Mouse (Mus musculus) midbrain, embryonic 10.5 days (tissue): ENCODE data around the gene Irf6. TPM values are rescaled to one million over a fixed set of nuclear protein-coding genes. Genes with fewer than 3 reads are reported as not detected.
A peak's percentile ranks its signal among the peaks of the same experiment; 100 is the strongest.

ENCODE experiments used
- DNase-seq: peaks from one replicate; pipeline ENCODE4 v3.0.0-alpha.2; 2017; ENCODE audit warnings: low spot score
- H3K27ac ChIP-seq: fragments of 300-500 bp; sonication (generic); replicated peaks from 2 replicates; pipeline ENCODE4 v1.5.1; 2016; ENCODE audit warnings: mild to moderate bottlenecking
- H3K27me3 ChIP-seq: fragments of 300-500 bp; sonication (generic); 2 replicates; pipeline ENCODE4 v1.6.1; 2016; ENCODE audit warnings: low read depth, mild to moderate bottlenecking; ENCODE audit not compliant: poor library complexity, severe bottlenecking
- H3K36me3 ChIP-seq: fragments of 300-500 bp; sonication (generic); 2 replicates; pipeline ENCODE4 v1.6.1; 2016; ENCODE audit warnings: mild to moderate bottlenecking, moderate library complexity
- H3K4me1 ChIP-seq: fragments of 300-500 bp; sonication (generic); 2 replicates; pipeline ENCODE4 v1.6.1; 2016
- H3K4me3 ChIP-seq: fragments of 300-500 bp; sonication (generic); 2 replicates; pipeline ENCODE4 v1.5.1; 2016; ENCODE audit warnings: mild to moderate bottlenecking, moderate library complexity
- H3K9me3 ChIP-seq: fragments of 300-500 bp; sonication (generic); replicated peaks from 2 replicates; pipeline ENCODE4 v1.6.1; 2016; ENCODE audit warnings: mild to moderate bottlenecking
- WGBS: fragments of 180-500 bp; shearing (Covaris S2); methylation state at CpG from one replicate; pipeline ENCODE4 v1.1.7; 2016; 5-methylcytosine and 5-hydroxymethylcytosine counted together
- polyA plus RNA-seq: library from polyadenylated mRNA; unstranded; fragments of >200 nt; fragmentation: Nextera tagmentation; extraction: Ambion mirVana; gene quantifications from 2 replicates; pipeline ENCODE4 v1.2.1, GENCODE M21; 2016

Irf6 gene
- polyA plus RNA-seq, 1 experiment from 2014 or later = 2.6 TPM

GRCm38 (mm10) chr1:193138087-193138486 lies 14.8 kb upstream of the Irf6 start:
- Histone ChIP-seq H3K27me3 (no peaks in the 10 kb centered on the region), H3K36me3 (no peaks in the 10 kb centered on the region), H3K4me3 (no peak overlapping the region), H3K9me3 (no peaks in the 10 kb centered on the region), H3K27ac (no peak overlapping the region), H3K4me1 (no peaks in the 10 kb centered on the region)
- 65% methylated on average over 7 of the region's 7 CpGs for WGBS
- no peak for DNase-seq

- H3K27me3 ChIP-seq = no peaks in the 10 kb centered on the region
- 61% methylated on average over 3 of the region's 3 CpGs for WGBS
- H3K4me1 ChIP-seq = no peaks in the 10 kb centered on the region
Measured at GRCm38 (mm10) chr1:193138669-193139068, 14.2 kb upstream of the Irf6 start.

GRCm38 (mm10) chr1:193141118-193141517 lies 11.8 kb upstream of the Irf6 start:
- DNase-seq = no peak
- 84% methylated on average over 7 of the region's 7 CpGs for WGBS
- Histone ChIP-seq H3K4me1 (no peaks in the 10 kb centered on the region), H3K36me3 (no peaks in the 10 kb centered on the region), H3K27me3 (no peaks in the 10 kb centered on the region), H3K27ac (no peak overlapping the region), H3K4me3 (no peak overlapping the region), H3K9me3 (no peaks in the 10 kb centered on the region)

More at GRCm38 (mm10) chr1:193138669-193139068, 14.2 kb upstream of the Irf6 start:
- no peaks in the 10 kb centered on the region for H3K9me3 ChIP-seq
- H3K27ac ChIP-seq = no peak overlapping the region
- DNase-seq = no peak
- no peak overlapping the region for H3K4me3 ChIP-seq
- H3K36me3 ChIP-seq = no peaks in the 10 kb centered on the region

GRCm38 (mm10) chr1:193142517-193143062 lies 10.3 kb upstream of the Irf6 start:
- no peak for DNase-seq
- Histone ChIP-seq H3K27me3 (no peaks in the 10 kb centered on the region), H3K4me3 (no peak overlapping the region), H3K27ac (no peak overlapping the region), H3K4me1 (no peaks in the 10 kb centered on the region), H3K36me3 (no peaks in the 10 kb centered on the region), H3K9me3 (no peaks in the 10 kb centered on the region)
- WGBS = 89% methylated on average over 8 of the region's 8 CpGs

- 93% methylated on average over 6 of the region's 6 CpGs for WGBS
- H3K4me3 ChIP-seq = no peak overlapping the region
- H3K9me3 ChIP-seq = no peaks in the 10 kb centered on the region
- peaks cover 12% of the 10 kb centered on the region for H3K27me3 ChIP-seq
- H3K27ac ChIP-seq = no peak overlapping the region
- no peak for DNase-seq
- peaks cover 4% of the 10 kb centered on the region; the same call in 1 of the 2 replicates for H3K4me1 ChIP-seq
- H3K36me3 ChIP-seq = no peaks in the 10 kb centered on the region
Measured at GRCm38 (mm10) chr1:193144516-193144915, 8.4 kb upstream of the Irf6 start.

- Histone ChIP-seq H3K36me3 (no peaks in the 10 kb centered on the region), H3K4me1 (peaks cover 4% of the 10 kb centered on the region; the same call in 1 of the 2 replicates), H3K9me3 (no peaks in the 10 kb centered on the region), H3K27me3 (peaks cover 16% of the 10 kb centered on the region), H3K27ac (no peak overlapping the region), H3K4me3 (no peak overlapping the region)
- 87% methylated on average over 4 of the region's 4 CpGs for WGBS
- no peak for DNase-seq
Measured at GRCm38 (mm10) chr1:193145101-193145500, 7.8 kb upstream of the Irf6 start.

GRCm38 (mm10) chr1:193146416-193146815 lies 6.5 kb upstream of the Irf6 start:
- no peaks in the 10 kb centered on the region for H3K36me3 ChIP-seq
- H3K27ac ChIP-seq = no peak overlapping the region
- 87% methylated on average over 1 of the region's 1 CpGs for WGBS
- DNase-seq = no peak
- peaks cover 29% of the 10 kb centered on the region for H3K27me3 ChIP-seq
- H3K9me3 ChIP-seq = no peaks in the 10 kb centered on the region
- peaks cover 8% of the 10 kb centered on the region for H3K4me1 ChIP-seq
- H3K4me3 ChIP-seq = no peak overlapping the region

- Histone ChIP-seq H3K9me3 (no peaks in the 10 kb centered on the region), H3K36me3 (no peaks in the 10 kb centered on the region), H3K27ac (no peak overlapping the region), H3K4me1 (peaks cover 21% of the 10 kb centered on the region), H3K27me3 (peaks cover 57% of the 10 kb centered on the region), H3K4me3 (no peak overlapping the region)
- WGBS = 73% methylated on average over 3 of the region's 3 CpGs
- DNase-seq = no peak
Measured at GRCm38 (mm10) chr1:193149231-193149630, 3.7 kb upstream of the Irf6 start.

- no peak for DNase-seq
- Histone ChIP-seq H3K9me3 (no peaks in the 10 kb centered on the region), H3K4me1 (peaks cover 21% of the 10 kb centered on the region), H3K27me3 (peaks cover 75% of the 10 kb centered on the region), H3K27ac (no peak overlapping the region), H3K4me3 (no peak overlapping the region), H3K36me3 (no peaks in the 10 kb centered on the region)
- WGBS = 64% methylated on average over 7 of the region's 7 CpGs
Measured at GRCm38 (mm10) chr1:193151134-193151533, 1.8 kb upstream of the Irf6 start.

GRCm38 (mm10) chr1:193153561-193153960 lies 650 bp downstream of the Irf6 start:
- Histone ChIP-seq H3K4me3 (peak overlapping the region; percentile 50), H3K36me3 (no peaks in the 10 kb centered on the region), H3K4me1 (peaks cover 21% of the 10 kb centered on the region), H3K27ac (no peak overlapping the region), H3K27me3 (peaks cover 78% of the 10 kb centered on the region), H3K9me3 (no peaks in the 10 kb centered on the region)
- no peak for DNase-seq
- 19% methylated on average over 16 of the region's 16 CpGs for WGBS

GRCm38 (mm10) chr1:193156316-193157110 lies 3.6 kb downstream of the Irf6 start:
- H3K27me3 ChIP-seq = peaks cover 54% of the 10 kb centered on the region
- WGBS = 84% methylated on average over 15 of the region's 15 CpGs
- no peak overlapping the region for H3K4me3 ChIP-seq
- no peak for DNase-seq
- peaks cover 27% of the 10 kb centered on the region for H3K4me1 ChIP-seq
- no peaks in the 10 kb centered on the region for H3K9me3 ChIP-seq
- H3K27ac ChIP-seq = no peak overlapping the region
- H3K36me3 ChIP-seq = no peaks in the 10 kb centered on the region

- Histone ChIP-seq H3K4me1 (peaks cover 27% of the 10 kb centered on the region), H3K36me3 (no peaks in the 10 kb centered on the region), H3K9me3 (no peaks in the 10 kb centered on the region), H3K27ac (no peak overlapping the region), H3K27me3 (peaks cover 48% of the 10 kb centered on the region), H3K4me3 (no peak overlapping the region)
- WGBS = 83% methylated on average over 8 of the region's 8 CpGs
- no peak for DNase-seq
Measured at GRCm38 (mm10) chr1:193157111-193157492, 4.2 kb downstream of the Irf6 start.

GRCm38 (mm10) chr1:193159163-193159562 lies 6.3 kb downstream of the Irf6 start:
- 71% methylated on average over 3 of the region's 3 CpGs for WGBS
- H3K4me1 ChIP-seq = peaks cover 14% of the 10 kb centered on the region
- peaks cover 28% of the 10 kb centered on the region for H3K27me3 ChIP-seq

More at GRCm38 (mm10) chr1:193159163-193159562, 6.3 kb downstream of the Irf6 start:
- H3K4me3 ChIP-seq = no peak overlapping the region
- H3K9me3 ChIP-seq = no peaks in the 10 kb centered on the region
- no peak for DNase-seq
- no peaks in the 10 kb centered on the region for H3K36me3 ChIP-seq
- no peak overlapping the region for H3K27ac ChIP-seq
